Mouse (Mus musculus) hindlimb bud, embryonic 11.5 days (tissue): Measurements from ENCODE around the gene Gkn1.
A peak's percentile ranks its signal among the peaks of the same experiment; 100 is the strongest.

Source experiments
- DNase-seq: peaks from one replicate; pipeline ENCODE4 v3.0.0-alpha.2; 2012; ENCODE audit warnings: low read depth, low spot score; ENCODE audit errors: extremely low spot score

The Gkn1 gene

DNA sequence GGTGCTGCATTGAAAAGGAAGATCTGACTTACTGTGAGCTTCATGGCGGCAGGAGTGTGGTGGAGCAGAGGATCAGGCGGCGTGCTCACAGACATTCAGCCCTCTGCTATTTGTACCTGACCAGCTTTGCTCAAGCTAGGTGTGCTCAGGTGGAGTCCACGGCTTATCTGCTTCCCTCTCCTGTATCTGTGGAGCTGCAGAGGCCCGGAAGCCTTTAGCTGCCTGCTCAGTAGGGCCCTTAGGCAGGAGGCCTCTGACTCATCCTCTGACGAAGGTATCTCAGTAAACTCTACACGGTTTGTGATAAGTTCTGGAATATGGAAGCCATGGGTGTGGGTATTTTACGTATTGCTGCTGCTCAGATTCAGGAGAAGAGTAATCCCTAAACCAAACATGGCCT is at the start of gene Gkn1:
Gene Gkn1, minus strand, starts transcription at position 114 of the 400 bp plus-strand sequence.
- no peak for DNase-seq

DNA sequence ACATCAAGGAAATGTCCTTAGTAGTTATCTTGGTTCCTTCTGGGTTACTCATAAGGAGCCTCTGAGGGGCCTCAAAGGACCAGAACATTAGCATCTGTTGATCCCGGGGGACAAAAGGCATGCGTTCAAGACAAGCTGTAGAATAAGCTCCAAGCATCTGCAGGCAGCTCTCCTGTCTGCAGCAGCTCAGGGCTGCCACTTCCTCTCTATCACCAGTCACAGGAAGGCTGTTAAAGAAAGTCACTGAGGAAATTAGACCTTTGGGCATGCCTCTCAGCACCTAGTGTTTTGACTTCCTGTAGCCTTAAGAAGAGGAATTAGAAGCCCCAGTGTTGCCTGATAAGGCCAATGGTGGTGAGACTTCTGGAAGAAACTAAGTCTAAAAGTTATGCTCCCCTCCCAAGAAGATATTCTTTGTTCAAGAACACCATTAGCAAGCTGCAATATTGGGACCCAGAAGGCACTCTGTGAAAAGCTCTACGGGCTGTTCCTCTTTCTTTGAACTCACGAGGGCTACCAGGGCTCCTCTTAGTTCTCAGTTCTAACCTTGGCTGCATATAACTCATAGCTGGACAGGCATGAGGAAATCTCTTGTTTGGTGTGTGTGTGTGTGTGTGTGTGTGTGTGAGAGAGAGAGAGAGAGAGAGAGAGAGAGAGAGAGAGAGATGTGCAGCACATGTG is 49.3 kb upstream of the Gkn1 start:
- no peak for DNase-seq

DNA sequence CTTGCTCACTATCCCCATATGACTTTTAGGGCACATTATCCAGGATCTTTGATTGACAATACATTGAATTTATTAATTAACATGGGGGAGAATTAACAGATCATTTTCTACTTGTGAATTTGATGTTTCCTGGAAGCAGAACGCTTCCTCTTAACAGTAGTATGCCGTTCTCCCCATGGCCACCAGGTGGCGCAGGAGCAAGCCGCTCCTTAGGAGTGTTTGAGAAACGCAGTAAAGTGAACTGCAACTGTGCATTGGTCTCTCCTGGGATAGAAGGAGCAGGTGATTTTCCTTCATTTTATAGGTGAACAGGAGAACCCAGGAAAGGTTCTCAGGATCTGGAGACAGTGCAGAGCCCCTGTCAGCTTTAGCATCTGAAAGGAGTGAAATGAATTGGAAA is 48.4 kb upstream of the Gkn1 start:
- peak; percentile 31 for DNase-seq

DNA sequence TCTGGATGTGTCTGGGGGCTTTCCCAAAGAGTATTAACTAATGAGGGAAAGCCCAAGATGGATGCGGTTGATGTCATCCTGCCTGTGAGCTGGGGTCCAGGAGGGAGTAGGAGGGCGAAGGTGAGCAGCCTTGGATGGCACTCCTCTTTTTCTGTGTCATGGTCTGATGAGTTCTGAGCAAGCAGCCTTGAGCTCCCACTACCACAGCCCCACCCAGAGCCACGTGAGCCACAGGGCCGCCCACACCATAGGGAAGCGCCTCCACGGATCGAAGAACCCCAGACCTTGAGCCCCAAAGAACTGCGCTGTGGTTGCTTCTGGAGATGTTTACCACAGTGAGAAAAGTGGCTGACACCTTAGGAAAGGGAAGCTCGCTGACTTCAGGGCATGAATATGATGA is 44.0 kb upstream of the Gkn1 start:
- DNase-seq, result no peak

DNA sequence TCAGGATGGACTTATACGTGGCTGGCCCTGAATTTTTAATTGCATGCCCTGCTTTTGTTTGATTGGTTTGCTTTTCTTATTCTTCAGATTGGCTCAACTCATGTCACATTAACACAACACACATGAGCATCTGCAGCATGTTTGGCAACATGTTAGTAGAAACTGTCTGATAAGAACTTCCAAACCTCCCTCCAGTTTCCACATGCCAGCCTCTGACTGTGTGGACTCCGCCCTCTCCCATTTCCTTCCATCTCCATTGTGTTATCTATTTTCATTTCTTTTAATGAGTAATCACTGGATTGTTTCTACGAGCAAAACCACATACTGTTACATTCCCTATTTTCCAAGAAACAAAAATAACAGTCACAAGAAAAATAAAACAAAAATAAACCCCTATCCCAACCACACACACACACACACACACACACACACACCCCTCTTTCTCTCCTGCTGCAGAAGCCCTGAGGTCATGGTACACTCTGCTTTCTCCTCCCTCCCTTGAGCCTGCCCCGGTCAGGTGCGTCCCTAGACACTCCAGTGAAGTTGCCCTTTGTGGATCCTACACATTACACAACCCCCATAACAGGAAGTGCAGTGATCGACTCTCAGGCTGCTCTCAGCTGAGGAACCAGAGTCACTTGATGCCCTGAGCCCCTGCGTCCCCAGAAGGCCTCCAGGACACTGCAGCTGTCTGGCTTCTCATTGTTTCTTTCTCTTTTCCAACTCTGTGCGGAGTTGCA is 42.9 kb upstream of the Gkn1 start:
- DNase-seq, result no peak

DNA sequence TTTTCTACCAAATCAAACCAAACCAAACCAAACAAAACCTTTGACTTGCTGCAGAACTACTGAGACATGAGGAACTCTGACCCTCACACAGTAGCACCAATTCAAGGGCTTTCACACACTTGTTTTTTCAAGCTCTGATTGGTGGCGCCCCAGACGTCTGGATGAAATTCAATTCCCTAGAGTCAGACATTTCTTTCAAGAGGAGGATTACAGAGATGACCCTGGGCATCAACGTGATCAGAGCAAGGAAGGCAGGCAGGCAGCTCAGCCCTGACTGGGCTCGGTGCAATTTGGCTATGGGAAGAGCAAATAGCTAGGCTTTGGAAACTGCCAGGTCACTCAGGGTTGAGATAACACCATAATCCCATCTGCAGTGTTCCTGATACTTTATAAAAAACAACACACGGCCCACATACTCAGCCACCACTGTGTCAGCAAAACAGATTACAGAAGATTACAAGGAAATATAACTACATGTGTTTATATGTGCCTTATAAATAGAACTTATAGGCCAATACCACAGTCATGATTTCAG is 38.8 kb upstream of the Gkn1 start:
- DNase-seq, result no peak

DNA sequence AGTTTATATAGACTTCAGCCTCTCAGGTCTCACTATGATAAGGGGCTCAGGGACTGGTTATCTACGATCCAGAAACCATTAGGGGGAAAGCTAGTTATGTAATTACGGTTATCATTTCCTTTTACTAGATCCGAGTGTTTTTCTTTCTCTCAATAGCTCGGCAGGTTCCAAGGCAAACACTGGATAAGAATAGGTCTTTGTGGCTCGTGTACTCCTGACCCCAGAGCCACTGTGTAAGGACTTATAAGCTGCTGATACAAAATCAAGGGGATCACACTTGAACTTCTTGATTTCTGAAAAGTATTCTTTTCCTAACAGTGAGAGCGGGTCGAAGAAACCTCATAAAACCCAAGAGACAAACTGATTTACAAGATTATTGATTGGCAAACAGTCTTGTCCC is 38.1 kb upstream of the Gkn1 start, which contains the start of gene Gkn3:
Gene Gkn3, minus strand, starts transcription at position 59 of the 400 bp plus-strand sequence.
- no peak for DNase-seq

DNA sequence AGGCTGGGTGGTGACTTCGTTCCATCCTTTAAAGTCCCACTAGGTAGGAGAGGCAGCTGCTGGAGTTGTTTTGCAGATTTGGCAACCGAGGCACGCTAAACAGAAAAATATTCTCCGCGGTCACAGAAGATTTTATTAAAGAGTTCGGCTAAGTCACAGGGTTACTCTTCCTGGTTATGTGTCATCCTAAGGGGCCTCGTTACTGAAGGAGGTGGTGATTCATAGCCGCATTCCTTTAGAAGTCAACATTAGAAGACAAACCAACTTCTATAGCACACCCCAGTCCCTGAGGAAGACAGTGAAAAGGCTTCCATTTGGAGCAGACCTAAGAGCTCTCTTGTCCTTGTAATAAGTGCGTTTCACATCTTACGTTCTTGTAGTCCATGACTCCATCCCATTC is 35.9 kb upstream of the Gkn1 start:
- DNase-seq, result no peak

DNA sequence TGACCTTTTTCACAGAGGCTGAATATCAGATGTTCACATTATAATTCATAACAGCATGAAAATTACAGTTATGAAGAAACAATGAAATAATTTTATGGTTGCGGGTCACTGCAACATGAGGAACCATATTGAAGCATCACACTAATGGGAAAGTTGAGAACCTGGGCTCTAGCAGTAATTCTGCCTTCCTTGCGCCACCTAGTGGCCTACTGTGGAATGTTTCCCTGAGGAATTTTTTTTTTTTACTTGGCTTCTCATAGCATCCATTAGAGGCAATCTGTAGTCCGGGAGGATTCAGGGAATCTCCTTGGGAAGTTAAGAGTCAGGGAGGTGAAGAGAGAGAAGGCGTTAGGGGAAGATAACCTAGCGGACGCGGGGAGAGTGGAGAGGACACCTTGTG is 35.5 kb upstream of the Gkn1 start:
- DNase-seq, result peak; percentile 86

DNA sequence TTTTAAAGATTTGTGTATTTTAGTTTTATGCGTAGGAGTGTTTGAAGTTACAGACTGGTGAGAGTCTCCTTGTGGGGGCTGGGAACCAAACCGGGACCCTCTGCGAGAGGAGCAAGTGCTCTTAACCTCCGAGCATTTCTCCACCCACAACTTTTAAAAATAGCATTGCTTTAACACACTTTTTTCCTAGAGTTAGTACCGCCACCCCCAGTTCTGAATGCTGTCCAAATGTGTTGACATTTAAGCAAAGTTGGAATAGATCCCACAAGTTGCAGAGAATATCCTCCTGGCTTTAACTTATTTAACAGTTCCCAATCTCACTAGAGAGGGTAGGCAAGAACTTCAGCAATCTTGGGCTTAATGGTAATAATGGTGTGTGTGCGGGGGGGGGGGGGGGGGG is 34.0 kb upstream of the Gkn1 start:
- DNase-seq, result no peak

DNA sequence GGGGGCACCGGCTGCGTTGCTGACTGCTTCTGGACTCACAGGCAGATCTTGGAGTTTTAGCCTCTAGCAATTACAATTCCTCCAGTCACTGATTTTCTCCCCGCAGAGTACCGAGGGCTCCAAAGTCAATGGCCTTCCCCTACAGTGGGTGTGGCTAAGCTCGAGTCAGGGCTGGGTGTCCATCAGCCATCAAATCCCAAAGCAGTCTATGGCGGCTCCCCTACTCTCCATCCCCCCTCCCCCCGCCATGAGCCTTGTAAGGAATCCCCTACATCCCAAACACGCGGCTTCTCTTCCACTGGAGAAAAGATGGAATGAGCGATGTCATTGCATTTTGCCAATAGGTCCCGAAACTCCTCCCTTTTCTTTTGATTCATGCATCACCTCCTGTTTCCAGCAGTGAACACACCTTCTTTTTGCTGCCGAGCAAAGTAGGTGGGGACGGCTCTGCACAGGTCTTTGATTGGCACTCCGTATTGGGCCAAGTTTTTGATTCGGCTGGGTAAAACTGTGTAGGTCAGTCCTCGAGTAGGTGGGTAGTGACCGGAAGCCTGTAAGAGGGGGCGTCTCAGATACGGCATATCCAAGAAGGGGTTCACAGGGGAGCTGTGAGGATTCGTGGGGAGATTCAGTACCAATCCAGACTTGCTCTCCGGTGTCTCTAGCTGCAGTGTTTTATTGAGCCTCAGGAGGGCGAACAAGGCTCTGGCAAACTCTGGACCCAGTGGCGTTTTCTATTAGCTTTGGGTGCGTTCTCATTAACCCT is 33.4 kb upstream of the Gkn1 start:
- DNase-seq, result no peak

DNA sequence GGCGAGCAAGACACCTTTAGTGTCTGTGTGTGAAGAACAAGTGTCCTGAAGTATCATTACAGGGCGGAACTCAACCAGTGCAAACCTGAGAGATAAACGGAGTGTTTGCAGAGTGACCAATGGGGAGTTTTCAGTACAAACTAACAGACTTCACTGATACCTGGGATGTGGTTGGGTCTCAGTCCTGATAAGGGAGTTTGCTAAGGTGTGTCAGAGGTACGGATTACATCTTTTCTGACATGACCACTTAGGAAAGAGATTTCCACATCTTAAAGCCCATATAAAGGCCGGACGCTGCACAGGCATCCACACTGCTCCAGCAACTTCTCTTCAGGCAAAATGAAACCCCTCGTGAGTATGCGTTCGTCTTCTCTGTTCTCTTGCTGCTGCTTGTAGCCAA is 22.3 kb upstream of the Gkn1 start, which contains the start of gene Gkn2:
Gene Gkn2, plus strand, starts transcription at position 301 of the 400 bp plus-strand sequence.
- no peak for DNase-seq

DNA sequence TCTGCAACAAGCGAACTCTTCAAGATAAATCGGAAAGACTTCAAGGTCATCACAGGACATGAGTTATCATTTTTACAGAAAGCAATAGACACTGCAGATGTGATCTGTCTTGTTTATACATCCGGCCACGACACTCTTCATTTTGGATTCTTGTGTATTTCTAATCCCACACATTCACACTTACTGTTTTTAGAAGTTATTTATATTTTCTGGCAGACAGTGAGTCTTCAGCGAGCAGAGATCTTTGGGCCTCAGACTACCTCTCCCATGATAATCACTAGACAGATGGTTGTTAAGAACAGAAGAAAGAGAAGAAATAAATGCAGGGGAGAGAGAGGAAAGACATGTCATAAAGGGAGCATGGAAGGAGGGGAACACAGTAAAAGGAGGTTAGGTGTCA is 18.5 kb upstream of the Gkn1 start:
- no peak for DNase-seq

DNA sequence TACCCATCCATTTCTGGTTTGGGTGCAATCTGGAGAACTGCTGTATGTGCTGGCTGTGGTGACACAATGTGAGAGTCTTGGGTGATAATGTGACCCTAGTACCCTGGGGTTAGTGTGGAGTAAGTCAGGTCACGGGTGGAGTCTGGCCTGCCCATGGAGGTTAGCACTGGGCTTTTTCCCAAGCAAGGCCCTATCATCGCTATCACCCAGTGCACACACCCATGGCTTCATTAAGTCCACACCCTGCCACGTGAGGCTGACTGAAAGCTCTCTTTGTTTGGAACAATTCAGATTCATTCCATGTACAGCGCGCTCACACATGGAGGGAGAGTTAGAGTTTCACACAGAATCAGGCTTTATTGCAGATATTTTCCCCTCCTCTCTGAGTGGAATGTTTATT is 3.7 kb upstream of the Gkn1 start:
- DNase-seq, result no peak

DNA sequence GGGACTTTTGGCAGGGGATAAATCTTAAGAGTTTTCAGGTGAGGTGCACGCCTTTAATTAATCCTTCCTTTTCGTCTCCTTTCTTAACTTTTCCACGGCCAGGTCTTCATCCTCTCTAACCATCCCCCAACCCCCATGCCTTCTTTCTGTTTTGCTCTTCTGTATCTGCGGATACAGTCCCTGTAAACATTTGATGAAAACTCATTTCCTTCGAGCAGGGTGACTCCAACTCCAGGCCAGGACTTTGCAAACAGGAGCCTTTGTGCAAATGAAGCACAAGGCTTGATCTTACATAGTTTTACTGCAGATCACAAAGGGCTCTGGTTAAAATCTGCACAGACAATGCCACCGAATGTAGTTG is 14.8 kb downstream of the Gkn1 start:
- DNase-seq, result no peak

DNA sequence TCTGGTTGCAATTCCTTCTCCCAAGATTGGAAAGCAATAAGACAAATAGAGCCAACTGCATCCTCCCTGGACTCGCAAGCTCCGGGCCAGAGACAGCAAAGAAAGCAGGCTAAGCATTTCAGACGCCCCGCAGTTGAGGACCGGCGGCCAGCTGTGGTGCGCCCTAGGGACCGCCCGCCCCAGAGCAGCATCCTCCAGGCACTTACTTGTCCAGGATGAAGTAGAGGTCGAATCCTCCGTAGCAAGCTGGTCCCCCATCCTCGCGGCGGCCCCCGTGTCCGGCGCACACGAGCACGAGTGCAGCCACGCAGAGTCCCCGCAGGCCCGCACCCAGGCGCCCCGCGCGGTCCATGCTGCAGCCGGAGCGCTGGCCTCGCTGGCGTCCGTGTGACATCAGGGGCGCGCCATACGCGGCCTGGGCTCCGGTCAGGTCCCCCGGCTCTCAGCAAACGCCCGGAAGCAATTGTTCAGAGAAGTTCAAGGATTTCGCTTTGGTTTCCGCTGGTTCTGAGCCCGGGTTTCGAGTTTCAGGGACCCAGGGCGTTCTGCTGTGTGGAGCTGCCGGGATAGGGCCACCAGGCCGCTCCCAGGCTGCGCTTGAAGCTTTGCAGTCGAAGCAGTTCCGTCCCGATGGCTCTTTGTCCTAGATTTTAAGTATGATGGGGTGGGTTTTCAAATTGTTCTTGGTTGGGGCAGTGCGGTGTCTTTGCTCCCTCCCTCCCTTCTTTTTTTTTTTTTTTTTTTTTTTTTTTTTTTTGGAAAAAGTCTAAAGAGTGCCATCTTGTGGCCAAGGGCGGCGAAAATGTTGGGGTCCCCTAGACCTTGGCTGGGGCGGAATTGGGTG is 15.4 kb downstream of the Gkn1 start, which contains the start of gene Antxr1:
Gene Antxr1, minus strand, starts transcription at position 731 of the 844 bp plus-strand sequence.
- peak; percentile 26 for DNase-seq

DNA sequence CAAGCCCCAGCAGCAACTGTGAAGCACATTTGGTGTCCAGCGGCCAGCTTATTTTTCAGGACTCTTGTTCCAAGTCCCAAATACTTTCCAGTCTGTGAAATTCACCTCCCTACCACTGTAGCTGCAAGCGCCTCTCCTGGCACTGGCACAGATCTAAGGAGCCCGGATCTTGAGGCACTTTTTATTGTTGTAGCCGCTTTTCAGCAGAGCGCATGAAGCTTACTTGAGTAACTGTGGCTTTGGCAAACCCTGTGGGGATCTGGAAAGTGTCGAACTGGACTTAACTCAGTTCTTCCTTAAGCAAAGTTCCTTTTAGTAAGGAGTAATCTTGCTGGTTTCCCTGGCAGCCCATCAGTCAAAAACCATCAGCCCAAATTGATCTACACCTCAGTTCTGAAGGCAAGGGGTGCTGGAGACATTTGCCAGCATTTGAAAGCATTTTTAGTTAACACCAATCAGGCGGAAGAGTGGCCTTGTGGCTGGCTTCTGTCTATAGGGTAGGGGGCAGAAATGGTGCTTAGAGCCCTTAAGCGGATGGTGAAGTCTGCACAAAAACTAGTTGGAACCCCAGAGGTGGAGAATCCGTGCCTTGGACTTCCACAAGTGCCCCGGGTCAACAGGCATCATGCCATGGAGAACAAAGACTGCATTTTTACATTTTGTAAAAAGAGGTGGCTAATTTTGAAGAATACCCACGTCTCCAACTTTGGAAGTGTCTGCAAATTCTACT is 16.2 kb downstream of the Gkn1 start:
- DNase-seq, result peak; percentile 31

DNA sequence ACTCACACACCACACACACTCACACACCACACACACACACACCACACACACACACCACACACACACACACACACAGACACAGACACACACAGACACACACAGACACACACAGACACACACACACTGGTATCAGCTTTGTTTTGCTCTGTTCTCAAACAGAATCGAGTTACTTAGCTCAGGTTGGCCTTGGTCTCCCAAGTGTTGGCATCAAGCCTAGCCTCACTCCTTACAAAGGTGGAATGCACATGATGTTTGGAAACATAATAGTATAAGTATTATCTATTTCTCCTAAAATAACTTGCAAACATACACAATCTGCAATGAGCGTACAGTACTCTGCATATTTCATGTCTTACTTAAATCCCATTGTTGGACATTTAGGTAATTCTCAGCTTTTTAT is 18.4 kb downstream of the Gkn1 start:
- no peak for DNase-seq

DNA sequence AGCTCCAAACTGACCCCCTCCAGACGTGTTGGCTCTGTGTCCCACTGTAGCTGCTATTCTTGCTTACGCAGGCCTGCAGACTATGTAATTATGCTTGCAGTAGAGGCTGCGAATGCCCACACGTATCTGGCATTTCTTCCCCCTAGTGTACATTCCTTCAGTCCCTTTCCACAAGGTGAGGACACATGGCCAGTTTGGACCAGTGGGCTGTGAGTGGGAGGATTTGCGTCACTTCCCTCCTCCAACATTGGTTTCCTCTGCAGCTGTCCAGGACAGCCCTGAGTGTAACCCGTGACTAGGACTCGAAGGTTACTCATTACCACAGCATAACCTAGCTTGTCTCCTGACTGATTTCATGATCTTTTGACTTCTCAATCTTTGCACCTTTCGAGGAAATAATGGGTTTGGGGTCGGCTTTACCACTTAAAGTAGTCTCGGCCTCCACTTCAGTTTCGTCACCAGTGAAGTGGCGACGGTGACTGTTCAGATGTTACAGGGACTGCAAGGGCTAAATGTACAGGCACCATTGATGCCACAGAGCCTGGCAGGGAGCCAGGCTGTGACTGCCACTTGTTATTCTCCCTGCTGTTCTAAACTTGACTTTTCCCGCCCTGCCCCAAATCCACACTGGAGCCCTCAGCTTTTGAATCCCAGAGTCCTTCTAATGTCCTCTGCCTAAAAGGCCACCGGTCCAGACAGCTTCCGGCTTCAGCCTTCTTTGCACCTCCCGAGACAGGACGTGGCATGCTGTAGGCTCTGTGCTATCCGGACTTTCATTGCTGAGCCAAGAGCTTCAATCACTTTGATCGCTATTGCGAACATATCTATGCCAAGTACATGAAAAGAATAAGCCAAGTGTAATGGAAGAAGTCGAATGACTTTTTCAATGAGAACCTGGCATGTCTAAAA is 22.2 kb downstream of the Gkn1 start:
- no peak for DNase-seq
